Mouse (Mus musculus): ENCODE results near the gene D1Pas1.

The D1Pas1 gene

GRCm38 (mm10) chr1:186967201-186967812 is at the start of gene D1Pas1:
Gene D1Pas1, plus strand, starts transcription at chr1:186967416.
- in situ Hi-C loops (cut with MboI, MseI) = no loop called here

DNA sequence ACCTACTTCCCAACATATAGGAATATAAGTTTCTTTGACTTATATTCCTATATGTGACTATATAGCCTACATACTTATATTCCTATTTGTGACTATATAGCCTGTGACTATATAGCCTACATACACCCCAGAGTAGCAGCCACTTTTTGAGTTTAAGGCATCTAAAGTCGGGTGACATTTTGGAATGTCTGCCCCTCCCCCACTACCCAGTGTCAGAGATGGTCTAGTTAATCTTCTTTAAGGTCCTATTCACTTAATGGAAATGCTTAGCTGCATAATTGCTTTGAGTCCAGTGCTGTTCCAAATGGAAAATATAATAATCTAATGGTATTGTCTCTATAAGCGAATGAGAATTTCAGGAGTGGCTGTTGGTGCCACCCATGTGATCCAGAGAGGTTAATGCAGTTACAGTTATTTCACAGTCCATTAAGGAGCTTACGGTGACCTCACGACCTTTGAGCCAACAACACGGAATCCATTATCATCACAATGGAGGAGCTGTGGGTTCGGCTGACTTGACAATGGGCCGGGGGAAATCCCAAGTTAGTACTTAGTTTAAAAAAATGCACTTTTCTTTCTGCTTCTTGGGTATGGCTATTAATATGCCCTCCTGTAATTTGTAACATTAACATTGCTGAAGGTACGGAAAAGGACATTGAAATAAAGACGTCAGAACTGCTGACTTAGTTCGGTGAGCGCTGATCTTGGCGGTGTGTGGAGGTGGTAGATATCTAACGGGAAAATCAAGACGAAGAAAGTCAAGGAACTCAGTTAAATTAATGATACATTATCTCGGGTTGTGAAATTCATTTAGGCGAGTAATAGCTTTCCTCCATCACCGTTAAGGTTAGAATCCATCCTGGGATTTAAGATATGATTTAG is 44.5 kb upstream of the D1Pas1 start:
- in situ Hi-C loops (cut with MboI, MseI) = loop anchor here (25.0 kb wide), 1 partner anchor 1785 kb away; no protein-coding TSS in a partner anchor

DNA sequence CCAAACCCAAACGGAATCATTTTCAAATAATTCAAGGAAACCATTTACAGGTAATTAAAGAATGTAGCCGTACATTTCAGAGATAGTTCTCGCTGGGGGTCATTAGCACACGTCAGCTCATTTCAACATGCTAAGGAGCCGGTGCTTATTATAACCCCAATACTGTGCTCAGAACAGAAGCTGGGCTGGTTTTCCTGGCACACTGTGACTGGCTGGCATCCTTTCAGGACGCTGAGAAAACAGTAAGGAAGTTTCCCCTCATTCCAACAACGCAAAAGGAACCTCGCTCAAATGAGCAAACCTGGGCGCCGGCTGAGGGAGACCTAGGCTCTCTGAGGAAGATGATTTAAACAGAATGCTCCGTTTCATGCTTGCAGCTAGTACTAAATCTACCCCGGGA is 43.2 kb upstream of the D1Pas1 start:
- in situ Hi-C loops (cut with MboI, MseI) = loop anchor here (25.0 kb wide), 1 partner anchor 1787 kb away; no protein-coding TSS in a partner anchor

DNA sequence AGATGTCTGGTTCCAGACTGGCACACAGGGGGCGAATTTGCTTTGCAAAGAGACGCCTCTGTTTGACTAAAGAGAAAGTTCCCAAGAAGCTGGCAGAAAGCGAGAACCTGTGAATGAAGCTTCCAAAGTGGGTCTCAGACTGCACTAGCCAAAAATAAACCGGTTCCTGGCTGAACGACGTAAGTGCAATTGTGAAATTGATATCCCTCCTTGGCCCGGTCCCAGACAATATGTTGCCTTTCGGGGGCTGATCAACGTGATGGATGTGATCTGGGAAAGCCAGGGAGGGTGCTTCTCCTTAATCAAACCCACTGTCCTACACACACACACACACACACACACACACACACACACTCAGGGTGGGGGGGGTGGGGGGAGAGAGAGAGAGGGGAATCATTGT is 41.8 kb upstream of the D1Pas1 start:
- in situ Hi-C loops (cut with MboI, MseI) = no loop called here

DNA sequence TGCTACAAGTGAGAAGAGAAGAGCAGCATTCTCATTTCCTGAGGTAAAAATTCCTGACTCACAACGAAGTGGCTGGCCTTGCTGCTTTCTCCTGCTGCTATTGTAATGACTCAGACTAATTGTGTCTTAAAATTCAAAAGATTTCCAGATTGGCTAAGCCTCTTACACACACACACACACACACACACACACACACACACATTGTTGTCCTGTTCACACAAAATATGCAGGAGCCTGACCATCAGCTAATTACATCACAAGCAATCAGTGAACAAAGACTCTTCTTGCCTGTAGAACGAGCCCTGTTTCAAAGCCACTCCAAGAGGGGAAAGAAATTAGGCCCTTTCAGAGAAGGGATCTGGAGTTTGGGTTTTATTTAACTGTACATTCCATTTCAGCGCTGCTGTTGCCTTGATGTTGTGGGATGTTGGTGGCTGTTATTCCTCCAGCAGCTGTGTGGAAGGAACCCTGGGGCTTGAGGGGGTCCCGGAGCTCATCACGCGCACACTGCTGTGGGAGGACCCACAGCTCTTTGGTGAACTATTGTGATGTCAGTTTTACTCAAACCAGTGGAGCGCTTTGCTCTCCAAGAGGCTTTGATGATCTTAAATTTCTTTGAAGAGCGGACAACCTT is 40.8 kb upstream of the D1Pas1 start:
- in situ Hi-C loops (cut with MboI, MseI) = no loop called here

- in situ Hi-C loops (cut with MboI, MseI) = no loop called here
Observed at GRCm38 (mm10) chr1:186926950-186927316, 40.3 kb upstream of the D1Pas1 start.

DNA sequence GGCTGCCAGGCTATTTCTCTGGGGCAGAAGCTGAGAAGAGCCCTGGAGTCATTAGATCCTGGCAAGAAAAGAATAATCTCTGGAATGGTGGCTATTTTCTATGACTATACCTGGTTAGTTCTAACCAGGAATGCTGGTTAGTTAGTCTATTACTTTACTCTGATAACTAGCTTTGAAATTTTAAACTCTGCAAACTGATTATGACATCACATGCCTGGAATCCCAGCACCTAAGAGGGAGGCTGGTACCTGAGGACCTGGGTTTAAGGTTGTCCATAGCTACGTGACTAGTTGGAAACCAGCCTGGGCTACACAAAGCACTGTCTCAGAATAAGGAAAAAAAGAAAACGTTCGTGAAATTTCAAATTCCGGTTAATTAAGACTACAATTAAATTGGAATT is 39.7 kb upstream of the D1Pas1 start:
- in situ Hi-C loops (cut with MboI, MseI) = no loop called here

- in situ Hi-C loops (cut with MboI, MseI) = no loop called here
Observed at GRCm38 (mm10) chr1:186930160-186930887, 36.9 kb upstream of the D1Pas1 start.

DNA sequence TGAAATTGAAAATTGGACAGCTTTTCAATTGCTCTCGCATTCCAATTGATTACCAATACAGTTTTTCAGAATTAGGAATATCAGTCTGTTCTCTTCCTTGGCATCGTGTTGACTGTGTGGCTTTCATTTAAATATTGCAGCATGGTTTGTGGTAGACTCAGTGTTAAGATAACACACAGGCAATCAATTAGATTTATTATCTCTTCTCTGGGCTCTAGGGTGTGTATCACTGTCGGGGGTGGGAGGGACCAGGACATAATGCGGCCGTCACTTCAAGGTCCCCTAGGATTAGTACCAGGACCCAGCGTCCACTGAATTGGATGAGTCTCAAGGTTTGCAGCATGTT is 36.4 kb upstream of the D1Pas1 start:
- in situ Hi-C loops (cut with MboI, MseI) = no loop called here

GRCm38 (mm10) chr1:186934205-186934604 is 33.0 kb upstream of the D1Pas1 start:
- in situ Hi-C loops (cut with MboI, MseI) = no loop called here

DNA sequence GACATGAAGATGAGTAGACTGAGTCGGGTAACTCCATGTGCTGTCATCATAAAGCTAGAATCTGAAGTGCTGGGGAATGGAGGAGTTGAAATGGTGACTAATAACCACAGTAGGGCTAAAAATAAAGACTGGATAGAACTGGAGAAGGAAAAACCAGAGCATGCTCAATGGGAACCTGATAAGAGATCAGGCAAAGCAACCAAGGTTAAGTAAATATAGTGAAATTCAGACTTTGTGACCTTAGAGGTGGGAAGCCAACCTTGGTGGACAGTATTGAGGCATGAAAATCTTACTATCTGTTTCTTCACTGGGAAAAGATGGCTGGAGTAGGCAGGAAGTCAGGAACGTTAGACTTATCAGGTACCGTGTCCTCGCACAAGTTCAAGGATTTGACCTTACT is 14.8 kb upstream of the D1Pas1 start:
- in situ Hi-C loops (cut with MboI, MseI) = no loop called here

- in situ Hi-C loops (cut with MboI, MseI) = no loop called here
Observed at GRCm38 (mm10) chr1:186954591-186954990, 12.6 kb upstream of the D1Pas1 start.

- in situ Hi-C loops (cut with MboI, MseI) = no loop called here
Observed at GRCm38 (mm10) chr1:186959380-186959779, 7.8 kb upstream of the D1Pas1 start.

- in situ Hi-C loops (cut with MboI, MseI) = no loop called here
Observed at GRCm38 (mm10) chr1:186964143-186964875, 2.9 kb upstream of the D1Pas1 start.

DNA sequence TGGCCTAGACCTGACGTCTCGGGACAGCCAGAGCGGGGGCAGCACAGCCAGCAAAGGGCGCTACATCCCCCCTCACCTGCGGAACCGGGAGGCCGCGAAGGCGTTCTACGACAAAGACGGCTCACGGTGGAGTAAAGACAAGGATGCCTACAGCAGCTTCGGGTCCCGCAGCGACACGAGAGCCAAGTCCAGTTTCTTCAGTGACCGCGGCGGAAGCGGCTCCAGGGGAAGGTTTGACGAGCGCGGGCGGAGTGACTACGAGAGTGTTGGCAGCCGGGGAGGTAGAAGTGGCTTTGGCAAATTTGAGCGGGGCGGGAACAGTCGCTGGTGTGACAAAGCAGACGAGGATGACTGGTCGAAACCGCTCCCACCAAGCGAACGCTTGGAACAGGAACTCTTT is 710 bp downstream of the D1Pas1 start:
- in situ Hi-C loops (cut with MboI, MseI) = no loop called here

GRCm38 (mm10) chr1:186976937-186977540 is 9.8 kb downstream of the D1Pas1 start:
- in situ Hi-C loops (cut with MboI, MseI) = no loop called here

DNA sequence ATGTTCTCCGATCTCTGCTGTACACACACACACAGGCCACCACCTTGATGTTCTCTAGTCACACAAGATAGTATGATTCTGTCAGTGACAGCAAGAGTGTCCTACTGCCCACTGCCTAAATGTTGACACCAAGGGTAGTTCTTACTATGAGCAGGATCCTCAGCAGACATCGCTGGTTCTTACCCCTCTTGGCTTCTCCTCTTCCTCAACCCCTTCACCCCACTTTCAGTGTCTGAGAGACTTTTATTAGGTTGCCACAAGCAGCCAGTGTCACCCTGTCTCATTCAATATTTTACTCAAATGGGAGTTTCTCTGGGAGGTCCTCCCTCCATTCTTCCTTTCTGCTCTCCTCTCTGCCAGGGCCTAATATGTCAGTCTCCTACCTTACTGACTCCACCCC is 10.6 kb downstream of the D1Pas1 start:
- in situ Hi-C loops (cut with MboI, MseI) = no loop called here

DNA sequence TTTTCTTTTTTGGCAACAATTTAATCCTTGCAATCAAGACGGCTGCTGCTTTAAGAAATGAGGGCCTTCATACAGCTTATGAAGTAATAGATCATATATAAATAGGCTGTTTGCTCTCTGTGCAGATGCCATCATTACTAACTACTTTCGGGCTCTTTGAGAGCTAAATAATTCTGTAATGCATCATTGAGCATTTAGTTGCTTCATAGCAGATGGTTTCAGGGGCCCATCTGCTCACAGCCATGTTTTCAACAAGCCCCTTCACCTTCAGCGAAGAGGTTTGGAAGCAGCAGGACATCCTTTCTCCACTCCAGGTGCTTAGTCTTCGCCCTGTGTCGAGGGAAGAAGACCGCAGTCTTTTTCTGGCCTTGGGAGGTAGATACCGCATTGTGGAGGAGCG is 12.2 kb downstream of the D1Pas1 start:
- in situ Hi-C loops (cut with MboI, MseI) = no loop called here

GRCm38 (mm10) chr1:186980503-186980902 is 13.3 kb downstream of the D1Pas1 start:
- in situ Hi-C loops (cut with MboI, MseI) = no loop called here

- in situ Hi-C loops (cut with MboI, MseI) = no loop called here
Observed at GRCm38 (mm10) chr1:186985131-186985530, 17.9 kb downstream of the D1Pas1 start.

DNA sequence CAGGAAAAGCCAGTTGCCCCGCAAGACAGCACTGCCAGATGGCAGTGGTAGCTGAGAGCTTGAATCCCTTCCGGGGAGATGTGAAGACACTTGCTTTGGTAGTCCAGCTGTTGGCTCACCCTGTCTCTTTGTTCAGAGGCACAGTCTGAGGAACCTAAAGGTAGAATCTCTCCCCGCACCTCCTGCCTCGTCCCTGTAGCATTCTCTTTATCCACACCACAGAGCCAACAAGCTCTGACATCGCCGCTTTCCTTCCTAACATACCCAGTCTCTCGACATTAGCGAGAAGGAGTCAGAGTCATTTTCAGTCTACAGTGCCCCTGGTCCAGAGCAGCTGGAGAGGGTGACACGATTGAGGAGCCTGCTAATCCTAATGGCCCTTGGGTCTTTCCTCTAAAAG is 18.9 kb downstream of the D1Pas1 start:
- in situ Hi-C loops (cut with MboI, MseI) = no loop called here
